Mouse (Mus musculus) brain, embryonic 14.5 days (tissue): Measurements from ENCODE around the gene Lsm10.

Source experiments
- CTCF ChIP-seq: fragments of 200-500 bp; IDR thresholded peaks from 2 replicates; pipeline ENCODE4 v1.5.1; 2012; ENCODE audit warnings: inconsistent platforms, mild to moderate bottlenecking, moderate library complexity, borderline replicate concordance; ENCODE audit not compliant: insufficient read depth, insufficient read length; ENCODE audit errors: extremely low read depth
- POLR2A ChIP-seq: fragments of 200-500 bp; IDR thresholded peaks from 2 replicates; pipeline ENCODE4 v1.6.1; 2012; ENCODE audit warnings: mild to moderate bottlenecking, inconsistent platforms, borderline replicate concordance; ENCODE audit not compliant: poor library complexity, insufficient read depth, insufficient read length, severe bottlenecking; ENCODE audit errors: extremely low read depth

DNA sequence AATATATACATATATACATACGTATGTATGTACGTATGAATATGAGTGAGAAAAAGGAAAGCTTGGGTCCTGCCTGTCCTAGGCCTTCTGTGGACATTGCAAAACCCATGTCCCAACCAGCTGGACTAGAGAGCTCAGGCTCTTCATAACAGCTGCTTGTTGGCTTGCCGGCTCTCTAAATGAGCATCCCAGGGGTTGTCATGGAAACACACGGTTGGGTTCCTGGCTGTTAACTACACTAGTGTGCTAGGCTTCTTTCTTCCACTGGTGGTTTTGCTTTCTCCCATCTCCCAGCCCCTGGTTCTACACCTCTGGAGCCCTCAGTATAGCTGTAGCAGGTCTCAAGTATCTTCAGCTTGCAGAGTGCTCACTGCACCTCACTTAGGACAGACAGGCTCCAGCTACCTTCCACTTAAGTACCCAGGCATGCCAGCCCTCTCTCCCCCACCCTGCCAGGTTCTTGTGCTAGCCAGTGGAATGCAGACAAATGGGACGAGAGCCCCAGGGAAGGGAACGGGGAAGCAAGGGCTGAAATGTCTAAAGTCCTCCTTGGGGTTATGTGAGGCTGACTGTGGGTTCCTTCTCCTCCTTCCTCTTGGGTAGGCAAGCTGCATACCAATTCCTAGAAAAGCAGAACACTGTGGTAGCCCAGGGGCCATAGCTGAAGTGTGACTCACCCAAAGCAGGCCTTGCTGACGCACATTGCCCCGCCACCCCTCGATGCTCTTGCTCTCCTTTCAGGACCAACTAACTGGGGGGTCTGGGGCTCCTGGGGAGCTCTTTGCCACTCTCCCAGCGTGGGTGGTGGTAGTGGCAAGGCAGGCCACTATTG lies 35.1 kb downstream of the Lsm10 start:
- no peak for TF ChIP-seq POLR2A
- no peak for TF ChIP-seq CTCF
